Mouse (Mus musculus) erythroid progenitor cell, adult 5-6 weeks (primary cell): Measurements from ENCODE around the gene Angptl2. TPM values are rescaled to one million over a fixed set of nuclear protein-coding genes. Genes with fewer than 3 reads are reported as not detected.

ENCODE experiments used
- ATAC-seq: replicated peaks from 2 replicates; pipeline ENCODE4 v1.8.0; 2016; ENCODE audit warnings: moderate number of reproducible peaks, mild to moderate bottlenecking, moderate TSS enrichment, inconsistent platforms; ENCODE audit not compliant: poor library complexity, low FRiP score, severe bottlenecking
- total RNA-seq, 2 experiments: library from RNA; stranded (forward) in 1 of 2; stranded (reverse) in 1 of 2; fragments of 150-400 nt in 1 of 2; fragments of 186-747, 209-891 nt in 1 of 2; gene quantifications; 2 replicates each; pipeline versions ENCODE4 v1.2.3 to v1.2.4; 2015 to 2017; ENCODE audit warnings: low replicate concordance in 2 of 2

Angptl2 gene
- total RNA-seq, 2 experiments from 2014 or later: 1.3 TPM; not detected in 1

- ATAC-seq: no peak
Observed at GRCm38 (mm10) chr2:33222480-33222879, 6.6 kb downstream of the Angptl2 start.

DNA sequence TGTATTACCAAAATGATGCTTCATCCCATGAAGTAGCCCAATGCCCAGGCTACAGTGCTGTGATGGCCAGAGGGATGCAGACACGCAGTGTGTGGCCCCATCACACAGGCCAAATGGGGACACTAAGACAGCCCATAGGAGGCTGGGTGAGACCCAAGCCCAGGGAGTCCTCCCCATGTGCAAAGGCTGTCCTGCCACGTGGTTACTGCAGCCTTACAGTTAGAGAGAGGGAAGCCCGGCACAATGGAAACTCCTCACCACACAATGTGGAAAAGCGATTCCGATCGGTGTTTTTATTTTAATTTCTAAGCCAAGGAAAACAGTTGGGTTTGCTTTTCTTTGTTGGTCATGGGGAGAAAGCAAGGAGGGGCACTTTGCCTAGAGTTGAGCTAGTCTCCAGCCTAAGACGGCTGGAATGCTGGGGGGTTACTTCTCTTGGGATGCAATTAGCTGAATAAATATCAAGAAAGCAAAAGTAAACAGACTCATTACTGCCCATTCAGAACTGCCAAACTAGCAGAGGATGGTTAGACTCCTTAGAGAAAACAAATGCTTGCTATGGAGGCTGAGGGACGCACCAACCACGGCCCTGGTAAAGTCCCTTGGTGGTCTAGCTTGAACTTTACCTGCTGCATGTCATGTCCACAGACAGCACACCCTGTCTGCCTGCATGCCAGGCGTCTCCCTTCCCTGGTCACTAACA, 7.9 kb downstream of the Angptl2 start:
- no peak for ATAC-seq

DNA sequence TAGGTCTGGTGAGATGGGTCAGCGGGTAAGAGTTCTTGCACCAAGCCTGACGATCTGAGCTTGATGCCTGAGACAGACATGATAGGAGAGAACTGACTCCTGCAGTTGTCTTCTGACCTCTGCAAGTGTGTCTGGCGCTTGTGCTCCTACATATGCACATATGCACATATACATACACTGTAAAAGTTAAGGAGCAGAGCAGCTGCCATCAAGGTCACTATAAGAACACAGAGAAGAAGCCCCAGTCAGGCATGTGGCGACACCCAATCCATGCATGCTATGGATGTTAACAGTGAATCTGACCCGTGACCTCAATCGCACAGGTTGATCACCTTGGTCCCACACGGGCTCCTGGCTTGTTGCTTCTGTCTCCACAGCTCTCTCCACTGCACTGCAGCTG, 10.1 kb downstream of the Angptl2 start:
- ATAC-seq: no peak

DNA sequence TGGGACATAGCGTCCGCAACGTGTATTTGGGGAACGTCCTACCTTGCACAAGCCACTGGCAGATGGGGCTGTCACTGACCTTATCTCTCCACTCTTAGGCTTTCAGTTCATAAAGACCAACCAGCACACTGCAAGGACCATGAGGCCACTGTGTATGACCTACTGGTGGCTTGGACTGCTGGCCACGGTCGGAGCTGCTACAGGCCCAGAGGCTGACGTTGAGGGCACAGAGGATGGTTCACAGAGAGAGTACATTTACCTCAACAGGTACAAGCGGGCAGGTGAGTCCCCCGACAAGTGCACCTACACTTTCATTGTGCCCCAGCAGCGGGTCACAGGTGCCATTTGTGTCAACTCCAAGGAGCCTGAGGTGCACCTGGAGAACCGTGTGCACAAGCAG, 12.2 kb downstream of the Angptl2 start:
- ATAC-seq: no peak

GRCm38 (mm10) chr2:33228551-33228950, 12.7 kb downstream of the Angptl2 start:
- ATAC-seq: no peak

- ATAC-seq: no peak
Observed at GRCm38 (mm10) chr2:33230701-33231100, 14.8 kb downstream of the Angptl2 start.

DNA sequence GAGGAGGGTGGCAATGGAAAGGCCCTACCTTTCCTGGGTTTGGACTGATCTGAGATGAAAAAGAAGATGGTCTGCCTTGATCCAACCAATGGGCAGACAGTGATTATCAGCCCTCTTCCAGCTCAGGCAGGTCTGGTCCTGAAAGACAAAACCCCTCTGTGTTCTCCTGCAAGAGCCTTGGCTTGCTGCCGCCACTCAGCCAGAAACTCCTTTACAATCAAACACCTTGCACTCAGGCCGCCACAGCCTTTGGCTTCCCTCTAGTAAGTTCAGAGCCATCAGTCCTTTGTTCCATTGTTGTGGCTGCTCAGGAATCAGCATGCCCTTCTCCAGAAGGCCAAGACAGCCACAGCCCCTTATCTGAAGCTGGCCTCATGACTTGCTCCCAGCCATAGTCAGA, 15.9 kb downstream of the Angptl2 start:
- ATAC-seq: no peak

DNA sequence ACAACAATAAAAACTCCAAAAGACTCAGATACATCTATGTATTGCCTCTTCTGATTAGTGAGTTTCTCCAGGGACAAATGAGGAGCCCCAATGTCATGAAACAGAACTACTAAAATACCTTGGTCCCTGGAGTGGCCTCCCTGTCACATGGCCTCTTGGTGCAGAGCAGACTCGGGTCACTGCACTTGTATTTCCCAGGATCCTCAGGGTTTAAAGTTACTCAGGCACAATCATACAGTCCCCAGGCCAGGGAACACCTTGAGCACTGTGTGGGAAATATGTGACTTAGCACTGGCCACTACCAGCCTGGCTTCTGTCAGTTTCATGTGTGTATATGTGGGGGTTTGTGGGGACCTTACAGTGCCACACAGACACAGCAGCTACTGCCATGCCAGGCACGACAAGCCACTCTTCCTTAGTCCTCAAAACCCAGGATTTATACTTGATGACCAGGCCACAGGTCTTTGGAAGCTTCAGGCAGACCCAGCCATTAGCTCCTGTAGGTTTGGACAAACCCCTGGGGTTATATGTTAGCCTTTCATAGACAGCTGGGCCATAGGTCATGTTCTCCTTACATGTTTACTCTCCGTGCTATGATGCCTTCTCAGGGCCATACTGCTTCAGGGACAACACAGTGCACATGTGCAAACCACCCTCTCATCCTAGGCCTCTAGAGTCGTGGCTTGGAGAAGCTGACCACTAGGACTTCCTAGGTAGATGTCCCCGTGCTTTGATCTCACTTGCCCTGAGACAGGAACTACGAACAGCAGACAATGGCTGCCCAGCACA, 17.1 kb downstream of the Angptl2 start:
- ATAC-seq: no peak

DNA sequence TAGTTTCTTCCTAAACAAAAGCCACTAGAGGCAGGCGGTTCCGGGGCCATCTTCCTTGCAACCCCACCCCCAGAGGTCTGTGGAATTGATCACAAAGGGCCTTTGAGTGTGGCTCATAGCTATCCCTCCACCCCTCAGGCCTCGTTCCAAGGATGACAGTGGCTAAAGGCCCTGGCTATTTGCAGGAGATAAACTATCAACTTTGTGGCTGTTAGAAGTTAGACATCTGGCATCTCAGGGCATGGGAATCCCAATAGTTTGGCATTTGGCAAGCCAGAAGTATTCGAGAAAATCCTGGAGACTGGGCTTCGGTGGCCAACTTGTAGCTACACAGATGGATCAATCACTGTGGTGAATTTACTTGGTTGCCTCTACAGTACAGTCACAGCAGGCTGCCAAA, 18.0 kb downstream of the Angptl2 start:
- ATAC-seq: no peak

DNA sequence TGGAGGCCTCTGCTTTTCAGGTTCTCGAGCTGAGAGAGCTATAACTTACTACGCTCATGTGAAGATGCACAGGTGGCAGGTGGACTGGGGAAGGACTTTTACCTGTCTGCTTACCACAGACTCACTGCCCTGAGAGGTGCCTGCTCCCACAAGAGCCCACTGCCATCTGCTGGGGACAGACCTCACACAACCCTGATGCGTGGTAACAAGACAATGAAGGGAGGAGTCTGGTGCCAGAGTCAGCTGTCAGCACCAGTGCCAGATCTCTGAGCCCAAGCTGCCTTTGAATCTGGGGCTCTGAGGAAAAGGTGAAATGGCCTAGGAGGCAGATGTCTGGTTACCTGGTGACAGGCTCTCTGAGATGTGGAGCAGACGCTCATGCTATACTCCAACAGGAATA, 19.0 kb downstream of the Angptl2 start:
- ATAC-seq: no peak

DNA sequence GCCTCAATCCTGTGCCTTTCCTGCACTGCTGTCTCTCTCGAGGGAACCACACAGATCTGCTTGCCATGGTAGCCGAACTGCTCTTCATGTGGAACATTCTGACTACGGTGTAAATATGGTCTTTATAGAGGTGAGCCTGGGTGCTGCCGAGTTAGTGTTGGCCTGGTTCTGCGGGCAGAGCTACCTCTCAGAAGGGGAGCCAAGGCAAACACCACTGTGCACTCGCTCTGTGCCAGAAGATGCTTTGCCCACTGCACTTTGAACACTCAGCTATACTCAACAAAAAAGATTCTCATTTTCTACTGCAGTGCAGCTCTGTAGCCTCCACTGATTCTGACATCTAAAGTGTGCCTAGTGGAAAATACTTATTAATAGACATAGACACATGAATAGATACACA, 21.7 kb downstream of the Angptl2 start:
- no peak for ATAC-seq

- ATAC-seq: no peak
Observed at GRCm38 (mm10) chr2:33244880-33245279, 29.0 kb downstream of the Angptl2 start.

DNA sequence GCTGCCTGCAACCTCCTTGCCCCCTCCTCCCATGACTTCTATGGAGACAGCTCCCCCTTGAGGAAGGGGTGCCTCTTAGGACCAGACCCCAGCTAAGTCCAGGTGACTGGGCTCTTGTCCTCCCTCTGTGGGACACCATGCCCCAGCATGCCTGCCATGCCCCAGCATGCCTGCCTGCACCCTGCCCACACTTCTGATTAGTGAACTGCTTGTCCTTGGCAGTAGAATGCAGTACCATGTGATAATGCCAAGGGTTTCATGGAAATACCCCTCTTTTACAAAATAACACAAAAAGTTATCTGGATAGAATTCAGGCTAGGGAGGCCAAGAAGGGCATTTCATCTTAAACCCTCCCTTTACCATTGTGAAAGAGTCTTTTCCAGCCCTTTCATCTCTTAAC, 29.5 kb downstream of the Angptl2 start:
- no peak for ATAC-seq

- ATAC-seq: no peak
Observed at GRCm38 (mm10) chr2:33246841-33247240, 31.0 kb downstream of the Angptl2 start.

DNA sequence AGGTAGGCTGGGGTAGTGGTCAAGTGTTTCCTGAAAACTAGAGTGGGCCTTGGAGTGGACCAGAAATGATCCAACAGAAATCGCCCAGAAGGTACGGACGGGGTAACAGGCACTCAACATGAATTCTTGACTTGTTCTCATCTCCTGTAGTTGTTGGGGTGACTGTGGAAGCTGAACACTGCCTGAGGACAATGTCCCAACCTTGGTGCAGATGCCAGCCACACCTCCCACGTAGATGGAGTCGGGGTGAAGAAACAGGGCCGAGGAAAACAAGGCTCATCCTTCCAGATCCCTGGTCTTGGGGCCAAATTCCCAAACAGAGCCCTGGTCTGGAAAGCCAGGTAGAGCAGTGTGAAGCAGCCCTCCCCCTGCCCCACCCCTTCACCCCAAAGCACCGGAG, 32.7 kb downstream of the Angptl2 start:
- ATAC-seq: no peak

- no peak for ATAC-seq
Observed at GRCm38 (mm10) chr2:33249922-33250633, 34.2 kb downstream of the Angptl2 start.

DNA sequence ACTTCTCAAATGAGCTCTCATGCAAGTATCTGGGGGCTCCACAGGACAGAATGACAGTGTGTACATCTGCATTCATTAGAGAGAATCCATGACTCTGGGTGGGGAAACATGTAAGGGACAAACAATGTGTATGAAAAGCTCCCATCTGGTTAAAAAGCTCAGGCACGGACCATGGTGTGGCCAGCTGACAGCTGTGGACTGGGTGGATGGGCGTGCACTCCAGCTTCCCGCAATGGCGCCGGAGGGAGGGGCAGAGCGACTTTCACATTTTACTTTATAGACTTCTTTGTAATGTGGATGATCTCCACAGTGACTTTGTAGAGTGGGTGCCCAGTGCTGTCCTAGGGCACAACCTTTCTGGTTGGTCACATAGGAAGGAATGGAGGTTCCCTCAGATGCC, 36.9 kb downstream of the Angptl2 start:
- no peak for ATAC-seq

GRCm38 (mm10) chr2:33253572-33254190, 37.8 kb downstream of the Angptl2 start:
- ATAC-seq: no peak

- ATAC-seq: no peak
Observed at GRCm38 (mm10) chr2:33254318-33254985, 38.6 kb downstream of the Angptl2 start.
